Mouse (Mus musculus): ENCODE data around the gene 2010003K11Rik. TPM values are rescaled to one million over a fixed set of nuclear protein-coding genes. Genes with fewer than 3 reads are reported as not detected.

The 2010003K11Rik gene
- polyA plus RNA-seq, 1 experiment from 2014 or later: not detected

GRCm38 (mm10) chr19:4477345-4478189 lies 20.8 kb downstream of the 2010003K11Rik start, which contains the start of gene Syt12:
Syt12 (minus strand) TSS chr19:4477447.
- H3K9me3 ChIP-seq (ENCODE audit: control insufficient read depth, low read length): no peaks in the 10 kb centered on the region
- H3K4me3 ChIP-seq (ENCODE audit: low read depth, low read length): peak within 1 kb of the TSS; percentile 45
- no peaks in the 10 kb centered on the region for H3K36me3 ChIP-seq (ENCODE audit: control insufficient read depth, insufficient read depth, low read length)
- peak within 1 kb of the TSS; percentile 41 for H3K9ac ChIP-seq (ENCODE audit: low read length)
- DNase-seq (ENCODE audit: low spot score) (no peak), ATAC-seq (ENCODE audit: insufficient number of reproducible peaks, low FRiP score, low TSS enrichment, low read depth) (no peak)
- H3K4me1 ChIP-seq (ENCODE audit: control insufficient read depth, insufficient read depth, low read length): 0 out of 2 replicates have a peak, but pooled peaks cover 3% of the 10 kb centered on the region
- 36% methylated on average over 21 of the region's 21 CpGs for WGBS
- H3K27ac ChIP-seq (replicated peaks; ENCODE audit: low read depth, low read length): no peak within 1 kb of the TSS
- H3K27me3 ChIP-seq (ENCODE audit: control insufficient read depth, insufficient read depth, low read length): peaks cover 31% of the 10 kb centered on the region
- peak within 1 kb of the TSS; percentile 92 for H3K4me2 ChIP-seq (ENCODE audit: low read depth, severe bottlenecking)

DNA sequence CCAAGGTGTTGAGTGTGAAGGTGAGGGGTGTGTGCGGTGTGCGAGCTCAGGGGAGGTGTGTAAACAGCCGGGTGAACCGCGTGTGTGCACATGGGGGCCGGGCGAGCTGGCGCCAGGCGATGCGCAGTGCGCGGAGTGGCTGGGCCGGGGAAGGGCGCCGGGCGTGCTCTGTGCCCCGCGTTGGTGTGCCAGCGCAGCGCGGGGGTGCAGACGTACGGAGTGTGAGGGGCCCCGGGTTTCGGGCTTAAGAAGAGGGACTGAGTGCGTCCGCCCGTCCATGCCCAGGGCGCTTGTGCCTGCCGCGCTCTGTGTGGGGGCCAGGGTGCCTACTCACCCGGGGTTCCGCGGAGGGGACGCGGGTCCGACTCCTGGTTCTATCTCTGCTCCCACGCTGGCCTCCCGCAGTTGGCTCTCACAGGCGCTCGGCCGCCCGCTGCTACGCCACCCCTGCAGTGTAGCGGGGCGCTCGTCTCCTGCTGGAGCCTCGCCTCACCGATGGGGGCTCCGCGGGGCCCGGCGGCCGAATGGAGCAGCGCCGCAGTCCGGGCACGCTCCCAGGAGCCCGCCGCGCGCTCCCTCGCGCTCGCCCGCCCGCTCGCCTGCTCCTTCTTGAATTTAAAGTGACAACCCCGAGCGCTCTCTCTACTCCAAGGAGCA lies 21.7 kb downstream of the 2010003K11Rik start:
- WGBS: 0% methylated on average over 60 of the region's 70 CpGs
- peak overlapping the region; percentile 41 for H3K9ac ChIP-seq (ENCODE audit: low read length)
- ATAC-seq (ENCODE audit: insufficient number of reproducible peaks, low FRiP score, low TSS enrichment, low read depth): peak; percentile 42; the same call in 1 of the 2 replicates
- DNase-seq (ENCODE audit: low spot score): peak; percentile 65
- peak overlapping the region; percentile 92 for H3K4me2 ChIP-seq (ENCODE audit: low read depth, severe bottlenecking)
- no peak overlapping the region for H3K27ac ChIP-seq (replicated peaks; ENCODE audit: low read depth, low read length)
- H3K36me3 ChIP-seq (ENCODE audit: control insufficient read depth, insufficient read depth, low read length): no peaks in the 10 kb centered on the region
- 0 out of 2 replicates have a peak, but pooled peaks cover 3% of the 10 kb centered on the region for H3K4me1 ChIP-seq (ENCODE audit: control insufficient read depth, insufficient read depth, low read length)
- H3K4me3 ChIP-seq (ENCODE audit: low read depth, low read length): peak overlapping the region; percentile 45
- no peaks in the 10 kb centered on the region for H3K9me3 ChIP-seq (ENCODE audit: control insufficient read depth, low read length)
- H3K27me3 ChIP-seq (ENCODE audit: control insufficient read depth, insufficient read depth, low read length): peaks cover 31% of the 10 kb centered on the region

DNA sequence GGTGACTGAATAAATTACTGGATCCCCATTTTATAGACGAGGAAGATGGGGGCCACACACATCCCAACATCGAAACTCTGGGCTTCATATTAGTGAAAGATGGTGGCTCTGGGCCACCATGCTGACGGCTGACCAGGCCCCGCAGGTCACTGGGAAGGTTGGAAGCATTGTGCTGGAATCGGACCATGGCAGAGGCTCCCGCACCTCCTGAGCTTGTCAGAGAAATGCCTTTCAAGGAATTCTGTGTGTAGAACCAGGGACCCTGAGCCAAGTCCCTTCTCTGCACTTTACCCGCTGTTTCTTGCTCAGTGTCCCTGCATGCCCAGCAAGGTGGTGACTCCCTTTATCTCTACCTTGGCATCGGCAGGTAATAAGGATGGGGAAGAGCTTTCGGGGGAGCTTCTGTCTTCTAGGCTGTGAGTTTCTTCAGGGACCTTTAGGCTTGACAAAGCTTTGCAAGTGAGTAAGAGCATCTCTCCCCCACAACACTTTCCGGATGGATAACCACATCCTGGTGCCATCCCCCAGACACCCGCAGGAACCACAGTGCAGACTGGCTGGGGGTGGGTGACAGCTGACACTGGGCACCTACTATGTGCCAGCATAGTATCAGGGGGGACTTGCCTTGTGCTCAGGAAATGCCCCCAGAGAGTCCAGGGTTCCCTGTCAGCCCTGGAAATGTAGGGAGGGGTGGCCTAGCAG lies 23.0 kb downstream of the 2010003K11Rik start:
- DNase-seq (ENCODE audit: low spot score) (no peak), ATAC-seq (ENCODE audit: insufficient number of reproducible peaks, low FRiP score, low TSS enrichment, low read depth) (no peak)
- Histone ChIP-seq H3K9me3 (ENCODE audit: control insufficient read depth, low read length) (no peaks in the 10 kb centered on the region), H3K4me3 (ENCODE audit: low read depth, low read length) (no peak overlapping the region), H3K4me2 (ENCODE audit: low read depth, severe bottlenecking) (no peak overlapping the region), H3K27ac (replicated peaks; ENCODE audit: low read depth, low read length) (no peak overlapping the region), H3K9ac (ENCODE audit: low read length) (no peak overlapping the region), H3K4me1 (ENCODE audit: control insufficient read depth, insufficient read depth, low read length) (0 out of 2 replicates have a peak, but pooled peaks cover 3% of the 10 kb centered on the region), H3K36me3 (ENCODE audit: control insufficient read depth, insufficient read depth, low read length) (no peaks in the 10 kb centered on the region), H3K27me3 (ENCODE audit: control insufficient read depth, insufficient read depth, low read length) (peaks cover 31% of the 10 kb centered on the region)
- WGBS: 75% methylated on average over 11 of the region's 11 CpGs

GRCm38 (mm10) chr19:4474739-4475138 lies 23.6 kb downstream of the 2010003K11Rik start:
- H3K27me3 ChIP-seq (ENCODE audit: control insufficient read depth, insufficient read depth, low read length): peaks cover 31% of the 10 kb centered on the region
- H3K4me1 ChIP-seq (ENCODE audit: control insufficient read depth, insufficient read depth, low read length): 0 out of 2 replicates have a peak, but pooled peaks cover 3% of the 10 kb centered on the region
- H3K9me3 ChIP-seq (ENCODE audit: control insufficient read depth, low read length): no peaks in the 10 kb centered on the region
- ATAC-seq (ENCODE audit: insufficient number of reproducible peaks, low FRiP score, low TSS enrichment, low read depth) (no peak), DNase-seq (ENCODE audit: low spot score) (no peak)
- H3K9ac ChIP-seq (ENCODE audit: low read length): no peak overlapping the region
- no peak overlapping the region for H3K4me3 ChIP-seq (ENCODE audit: low read depth, low read length)
- H3K36me3 ChIP-seq (ENCODE audit: control insufficient read depth, insufficient read depth, low read length): no peaks in the 10 kb centered on the region
- H3K27ac ChIP-seq (replicated peaks; ENCODE audit: low read depth, low read length): no peak overlapping the region
- WGBS: 35% methylated on average over 3 of the region's 3 CpGs
- H3K4me2 ChIP-seq (ENCODE audit: low read depth, severe bottlenecking): no peak overlapping the region

GRCm38 (mm10) chr19:4473549-4473948 lies 24.8 kb downstream of the 2010003K11Rik start:
- WGBS: 90% methylated on average over 5 of the region's 5 CpGs

GRCm38 (mm10) chr19:4468363-4468762 lies 30.0 kb downstream of the 2010003K11Rik start:
- DNase-seq (ENCODE audit: low spot score): peak; percentile 31
- H3K9me3 ChIP-seq (ENCODE audit: control insufficient read depth, low read length): no peaks in the 10 kb centered on the region
- H3K36me3 ChIP-seq (ENCODE audit: control insufficient read depth, insufficient read depth, low read length): no peaks in the 10 kb centered on the region
- WGBS: 30% methylated on average over 5 of the region's 5 CpGs
- H3K4me3 ChIP-seq (ENCODE audit: low read depth, low read length): no peak overlapping the region
- no peaks in the 10 kb centered on the region for H3K27me3 ChIP-seq (ENCODE audit: control insufficient read depth, insufficient read depth, low read length)
- no peak for ATAC-seq (ENCODE audit: insufficient number of reproducible peaks, low FRiP score, low TSS enrichment, low read depth)
- H3K4me1 ChIP-seq (ENCODE audit: control insufficient read depth, insufficient read depth, low read length): no peaks in the 10 kb centered on the region
- H3K4me2 ChIP-seq (ENCODE audit: low read depth, severe bottlenecking): no peak overlapping the region
- no peak overlapping the region for H3K27ac ChIP-seq (replicated peaks; ENCODE audit: low read depth, low read length)
- no peak overlapping the region for H3K9ac ChIP-seq (ENCODE audit: low read length)

More at GRCm38 (mm10) chr19:4473549-4473948, 24.8 kb downstream of the 2010003K11Rik start:
- no peaks in the 10 kb centered on the region for H3K9me3 ChIP-seq (ENCODE audit: control insufficient read depth, low read length)
- no peak overlapping the region for H3K9ac ChIP-seq (ENCODE audit: low read length)
- no peak for DNase-seq (ENCODE audit: low spot score)
- 0 out of 2 replicates have a peak, but pooled peaks cover 3% of the 10 kb centered on the region for H3K4me1 ChIP-seq (ENCODE audit: control insufficient read depth, insufficient read depth, low read length)
- ATAC-seq (ENCODE audit: insufficient number of reproducible peaks, low FRiP score, low TSS enrichment, low read depth): no peak
- no peaks in the 10 kb centered on the region for H3K36me3 ChIP-seq (ENCODE audit: control insufficient read depth, insufficient read depth, low read length)
- peaks cover 31% of the 10 kb centered on the region for H3K27me3 ChIP-seq (ENCODE audit: control insufficient read depth, insufficient read depth, low read length)
- H3K4me3 ChIP-seq (ENCODE audit: low read depth, low read length): no peak overlapping the region
- H3K27ac ChIP-seq (replicated peaks; ENCODE audit: low read depth, low read length): no peak overlapping the region
- no peak overlapping the region for H3K4me2 ChIP-seq (ENCODE audit: low read depth, severe bottlenecking)

- no peak overlapping the region for H3K4me2 ChIP-seq (ENCODE audit: low read depth, severe bottlenecking)
- ATAC-seq (ENCODE audit: insufficient number of reproducible peaks, low FRiP score, low TSS enrichment, low read depth): no peak
- no peaks in the 10 kb centered on the region for H3K4me1 ChIP-seq (ENCODE audit: control insufficient read depth, insufficient read depth, low read length)
- no peak overlapping the region for H3K27ac ChIP-seq (replicated peaks; ENCODE audit: low read depth, low read length)
- no peaks in the 10 kb centered on the region for H3K9me3 ChIP-seq (ENCODE audit: control insufficient read depth, low read length)
- no peak overlapping the region for H3K4me3 ChIP-seq (ENCODE audit: low read depth, low read length)
- H3K27me3 ChIP-seq (ENCODE audit: control insufficient read depth, insufficient read depth, low read length): no peaks in the 10 kb centered on the region
- DNase-seq (ENCODE audit: low spot score): no peak
- H3K9ac ChIP-seq (ENCODE audit: low read length): no peak overlapping the region
- H3K36me3 ChIP-seq (ENCODE audit: control insufficient read depth, insufficient read depth, low read length): no peaks in the 10 kb centered on the region
- 84% methylated on average over 4 of the region's 4 CpGs for WGBS
These were observed 33.7 kb downstream of the 2010003K11Rik start for GRCm38 (mm10) chr19:4464666-4465065.

DNA sequence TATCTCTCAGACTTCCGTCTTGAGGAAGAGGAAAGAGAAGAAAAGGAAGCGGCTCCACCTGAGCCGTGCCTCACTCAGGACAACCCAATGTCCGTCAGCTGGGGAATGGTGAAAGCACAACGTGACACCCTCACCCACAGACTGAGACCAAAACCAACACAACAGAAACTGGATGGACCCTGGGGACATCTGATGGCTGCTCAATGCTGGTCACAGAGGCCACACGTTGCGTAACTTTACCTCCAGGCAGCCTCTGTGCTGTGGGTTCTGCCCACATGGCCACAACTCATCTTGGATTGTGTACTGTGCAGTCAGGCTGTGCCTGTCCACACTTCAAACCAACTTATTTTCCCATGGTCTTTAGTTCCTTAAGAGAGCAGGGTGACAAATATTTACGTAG lies 36.4 kb downstream of the 2010003K11Rik start:
- Histone ChIP-seq H3K4me3 (ENCODE audit: low read depth, low read length) (no peak overlapping the region), H3K4me1 (ENCODE audit: control insufficient read depth, insufficient read depth, low read length) (no peaks in the 10 kb centered on the region), H3K27ac (replicated peaks; ENCODE audit: low read depth, low read length) (no peak overlapping the region), H3K4me2 (ENCODE audit: low read depth, severe bottlenecking) (no peak overlapping the region), H3K27me3 (ENCODE audit: control insufficient read depth, insufficient read depth, low read length) (no peaks in the 10 kb centered on the region), H3K9ac (ENCODE audit: low read length) (no peak overlapping the region), H3K36me3 (ENCODE audit: control insufficient read depth, insufficient read depth, low read length) (no peaks in the 10 kb centered on the region), H3K9me3 (ENCODE audit: control insufficient read depth, low read length) (no peaks in the 10 kb centered on the region)
- no peak for ATAC-seq (ENCODE audit: insufficient number of reproducible peaks, low FRiP score, low TSS enrichment, low read depth)
- 91% methylated on average over 8 of the region's 8 CpGs for WGBS
- DNase-seq (ENCODE audit: low spot score): no peak
